Comparison of ENCODE assay signal across 15 mouse cellular contexts in the genomic region with DNA sequence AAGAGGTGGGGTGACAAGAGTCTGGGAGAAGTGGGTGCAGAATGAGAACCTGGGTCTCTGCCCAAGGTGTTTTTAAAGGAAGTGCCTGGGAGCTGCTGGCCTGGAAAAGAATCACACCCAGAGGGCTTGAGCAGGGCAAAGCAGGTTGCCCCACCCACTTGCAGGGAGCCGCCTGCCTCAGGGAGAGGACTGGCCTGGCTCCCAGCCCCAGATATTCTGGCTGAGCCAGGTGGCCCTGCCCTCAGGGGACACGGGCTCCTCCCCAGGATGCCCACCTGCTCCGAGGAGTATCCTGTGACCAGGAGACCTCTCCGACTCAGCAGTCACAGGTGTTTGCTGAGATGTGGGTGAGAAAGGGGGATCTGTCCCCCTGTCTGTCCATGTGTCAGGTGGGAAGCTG. TPM values are rescaled to one million over a fixed set of nuclear protein-coding genes. Genes with fewer than 3 reads are reported as not detected.
DNase-seq lines count a peak whose midpoint lies in the region; ATAC-seq and TF ChIP-seq lines count a peak whose summit lies in the region.
"Had no signal": no experiment of that assay in that cellular context is flagged by ENCODE, and none has a peak within 500 bp of the region (broad histone marks: within the 10 kb centered on the region; RNA-seq: fewer than 3 reads in every experiment).

No protein-coding gene starts in this region.

- H3K27me3 ChIP-seq in stomach, embryonic 15.5 days (replicated peaks): no peaks in the 10 kb centered on the region
- no peaks in the 10 kb centered on the region for H3K27me3 ChIP-seq in thymus, adult 2 months (ENCODE audit: control insufficient read depth, insufficient read depth, low read length)
- H3K27me3 ChIP-seq: forebrain, embryonic 13.5 days; liver, embryonic 13.5 days had no signal

- H3K9me3 ChIP-seq in stomach, embryonic 15.5 days: no peaks in the 10 kb centered on the region
- H3K9me3 ChIP-seq: forebrain, embryonic 13.5 days; heart, embryonic 10.5 days; liver, embryonic 13.5 days had no signal

- peaks cover 11% of the 10 kb centered on the region; the same call in 1 of the 2 replicates for H3K36me3 ChIP-seq in stomach, embryonic 15.5 days
- no peaks in the 10 kb centered on the region for H3K36me3 ChIP-seq in thymus, adult 2 months (ENCODE audit: control insufficient read depth, insufficient read depth, low read length)
- H3K36me3 ChIP-seq: liver, embryonic 13.5 days had no signal

- WGBS in stomach, embryonic 15.5 days: 68% methylated on average over 4 of the region's 4 CpGs
- 44% methylated on average over 4 of the region's 4 CpGs for WGBS in thymus, adult 2 months

- TF ChIP-seq POLR2A in thymus, adult 2 months (IDR thresholded peaks at IDR 0.05; ENCODE audit: control insufficient read depth, extremely low read depth, insufficient read depth, low read length, poor library complexity): no peak

- H3K9ac ChIP-seq in stomach, embryonic 15.5 days: no peak overlapping the region
- H3K9ac ChIP-seq: forebrain, embryonic 13.5 days; liver, embryonic 13.5 days had no signal

- ATAC-seq in stomach, embryonic 15.5 days (ENCODE audit: insufficient read depth, low FRiP score, low read depth): peak; percentile 29; the same call in 1 of the 2 replicates
- ATAC-seq: forebrain, embryonic 13.5 days had no signal

- intact Hi-C loops in gastrocnemius, adult 2 months (cut with DNase I): no loop called here
- intact Hi-C loops in left cerebral cortex, adult 2 months (cut with DNase I): no loop called here

- peak; percentile 53 for DNase-seq in gastrocnemius, adult 2 months
- no peak for DNase-seq in gastrocnemius, adult 8-10 months (ENCODE audit: low spot score in 2 of 2)
- peak; percentile 32 for DNase-seq in ovary, postnatal 36 days (ENCODE audit: low spot score)
- no peak for DNase-seq in ovary, postnatal 10 days (ENCODE audit: low spot score)
- DNase-seq in kidney, postnatal 10 days: peak; percentile 44
- DNase-seq in left cerebral cortex, adult 2 months (ENCODE audit: extremely low spot score in 1 of 2, low spot score in 2 of 2): no peak
- no peak for DNase-seq in thymus, adult 2 months
- DNase-seq: embryo, embryonic 11 days; gastrocnemius, postnatal 10 days; liver, embryonic 13.5 days; midbrain, embryonic 14.5 days; right cerebral cortex, postnatal 14 days had no signal

- H3K4me1 ChIP-seq in stomach, embryonic 15.5 days: peaks cover 7% of the 10 kb centered on the region; the same call in 1 of the 2 replicates
- H3K4me1 ChIP-seq in thymus, adult 2 months (replicated peaks; ENCODE audit: control insufficient read depth, insufficient read depth, low read length): peaks cover 51% of the 10 kb centered on the region
- H3K4me1 ChIP-seq: forebrain, embryonic 13.5 days had no signal

- H3K4me3 ChIP-seq in gastrocnemius, adult 2 months: no peak overlapping the region
- H3K4me3 ChIP-seq in stomach, embryonic 15.5 days (replicated peaks): no peak overlapping the region
- H3K4me3 ChIP-seq in left cerebral cortex, adult 2 months: no peak overlapping the region
- H3K4me3 ChIP-seq in thymus, adult 2 months (ENCODE audit: control insufficient read depth, insufficient read depth, low read length): no peak overlapping the region
- H3K4me3 ChIP-seq: forebrain, embryonic 13.5 days; heart, embryonic 10.5 days; liver, embryonic 13.5 days had no signal

- no peak overlapping the region for H3K27ac ChIP-seq in gastrocnemius, adult 2 months
- no peak overlapping the region for H3K27ac ChIP-seq in stomach, embryonic 15.5 days
- no peak overlapping the region for H3K27ac ChIP-seq in left cerebral cortex, adult 2 months
- no peak overlapping the region for H3K27ac ChIP-seq in thymus, adult 2 months (ENCODE audit: control insufficient read depth, insufficient read depth, low read length)
- H3K27ac ChIP-seq: forebrain, embryonic 13.5 days; heart, embryonic 10.5 days; liver, embryonic 13.5 days had no signal

- no peak overlapping the region for H3K4me2 ChIP-seq in stomach, embryonic 15.5 days
- H3K4me2 ChIP-seq: forebrain, embryonic 13.5 days; liver, embryonic 13.5 days had no signal

- no peak for TF ChIP-seq CTCF in gastrocnemius, adult 2 months (IDR thresholded peaks at IDR 0.05)
- no peak for TF ChIP-seq CTCF in left cerebral cortex, adult 2 months (IDR thresholded peaks at IDR 0.05)
- no peak for TF ChIP-seq CTCF in thymus, adult 2 months (IDR thresholded peaks at IDR 0.05; ENCODE audit: borderline replicate concordance, control insufficient read depth, extremely low read depth, insufficient read depth, low read length, poor library complexity)

RNA-seq across cellular contexts. Expression of a gene that starts 32.4 kb away (rescaled TPM):
- total RNA-seq in gastrocnemius, adult 2 months (2021): 1 to 10 TPM; 3.9 to 8.8 TPM
- 1 to 10 TPM; 3.0 to 4.5 (median 3.8) TPM for total RNA-seq in gastrocnemius, adult 8-10 months (2022)
- 0.81 and 0.89 TPM in 2 replicates for polyA plus RNA-seq in stomach, embryonic 15.5 days (2015; fragmentation: Nextera tagmentation; extraction: Ambion mirVana)
- 10 to 100 TPM; 81.5 to 95.1 TPM for total RNA-seq in left cerebral cortex, adult 2 months (2021)
- 3.1 and 3.5 TPM in 2 replicates for polyA plus RNA-seq in thymus, adult 2 months (2012; rRNA removed)
- polyA plus RNA-seq: forebrain, embryonic 13.5 days had no signal

RNA-seq across cellular contexts. Expression of a gene that starts 55.3 kb away (rescaled TPM):
- total RNA-seq in gastrocnemius, adult 2 months (2021): under 1 TPM in 1 of 2 experiments, not detected in 1; 0.33 TPM
- not detected for total RNA-seq in gastrocnemius, adult 8-10 months (2022)
- polyA plus RNA-seq in stomach, embryonic 15.5 days (2015; fragmentation: Nextera tagmentation; extraction: Ambion mirVana): 3.4 and 5.3 TPM in 2 replicates
- under 1 TPM; 0.36 to 0.49 TPM for total RNA-seq in left cerebral cortex, adult 2 months (2021)
- polyA plus RNA-seq in thymus, adult 2 months (2012; rRNA removed): 13.3 and 14.9 TPM in 2 replicates

Comparison
In these comparisons a context has a peak if more than half of its experiments do, and no peak if none do; other contexts are left out.
1. DNase-seq: peak in gastrocnemius, adult 2 months (single experiment), ovary, postnatal 36 days (single experiment) and kidney, postnatal 10 days (single experiment); none in gastrocnemius, adult 8-10 months (0 of 2), ovary, postnatal 10 days (single experiment), left cerebral cortex, adult 2 months (0 of 2) and thymus, adult 2 months (single experiment).
2. RNA of a gene that starts 32.4 kb away (total RNA-seq): 81.5 to 95.1 TPM in left cerebral cortex, adult 2 months; 3.9 to 8.8 TPM in gastrocnemius, adult 2 months and 3.0 to 4.5 TPM in gastrocnemius, adult 8-10 months; every median in the first group is over 4 times any median in the second.